Mouse (Mus musculus) C2C12 (cell line): ENCODE data around the gene Prkg2. TPM values are rescaled to one million over a fixed set of nuclear protein-coding genes. Genes with fewer than 3 reads are reported as not detected.

Source experiments
- H3K27me3 ChIP-seq: one replicate; pipeline ENCODE4 v1.6.1; 2011; ENCODE audit not compliant: control insufficient read depth, insufficient read depth, insufficient read length
- H3K36me3 ChIP-seq: one replicate; pipeline ENCODE4 v1.6.1; 2011; ENCODE audit not compliant: control insufficient read depth, insufficient read depth
- H3K4me3 ChIP-seq: one replicate; pipeline ENCODE4 v1.5.1; 2011; ENCODE audit warnings: mild to moderate bottlenecking, control low read depth; ENCODE audit not compliant: poor library complexity, insufficient read depth, severe bottlenecking
- H3K79me2 ChIP-seq: one replicate; pipeline ENCODE4 v1.6.1; 2011; ENCODE audit not compliant: control insufficient read depth, insufficient read depth
- H3K79me3 ChIP-seq: one replicate; pipeline ENCODE4 v1.6.1; 2011; ENCODE audit warnings: low read depth, control low read depth
- H3ac ChIP-seq: one replicate; pipeline ENCODE3; 2011; ENCODE audit warnings: low read depth; ENCODE audit not compliant: control insufficient read depth, insufficient read length
- CEBPB ChIP-seq: IDR thresholded peaks from one replicate; pipeline ENCODE4 v1.6.1; 2011; ENCODE audit warnings: low read depth, mild to moderate bottlenecking, control low read depth, moderate library complexity
- CTCF ChIP-seq: IDR thresholded peaks from one replicate; pipeline ENCODE4 v1.5.1; 2011; ENCODE audit not compliant: control insufficient read depth, insufficient read depth, insufficient read length
- FOSL1 ChIP-seq: IDR thresholded peaks from one replicate; pipeline ENCODE4 v1.8.0; 2011; ENCODE audit warnings: mild to moderate bottlenecking, low read length; ENCODE audit not compliant: poor library complexity, insufficient read depth, severe bottlenecking
- MAX ChIP-seq: IDR thresholded peaks from one replicate; pipeline ENCODE4 v1.6.1; 2011; ENCODE audit warnings: mild to moderate bottlenecking, control low read depth
- MYOD1 ChIP-seq: IDR thresholded peaks from one replicate; pipeline ENCODE4 v1.6.1; 2011; ENCODE audit warnings: low read depth; ENCODE audit not compliant: control insufficient read depth, insufficient read length
- MYOG ChIP-seq: IDR thresholded peaks from one replicate; pipeline ENCODE4 v1.6.1; 2011; ENCODE audit not compliant: control insufficient read depth, insufficient read length; ENCODE audit errors: extremely low read depth
- USF1 ChIP-seq: IDR thresholded peaks from one replicate; pipeline ENCODE4 v1.6.1; 2011; ENCODE audit warnings: low read depth, mild to moderate bottlenecking, control low read depth, moderate library complexity
- long read RNA-seq, 2 experiments: library from polyadenylated mRNA; unstranded; transcript quantifications; one replicate each; pipeline ENCODE4 v2.0.0; 2019 to 2020
- polyA plus RNA-seq: library from polyadenylated mRNA; unstranded; fragments of >200 nt; fragmentation: generic; extraction: Trizol; gene quantifications from one replicate; pipeline ENCODE4 v1.2.1, GENCODE M21; 2012; ENCODE audit warnings: missing spikeins

The Prkg2 gene
- polyA plus RNA-seq: 45.7 TPM
- long read RNA-seq, experiment 1, transcript Prkg2-204 (4 exons, 1,389 nt): major isoform, 100 of 133 reads
- long read RNA-seq, experiment 1, partial matches to known transcripts: 2 of 133 reads
- long read RNA-seq, experiment 1, other reads (novel, unspliced or antisense): 30 of 133 reads
- long read RNA-seq, experiment 2, full-length matches to known transcripts: 124 of 137 reads
- long read RNA-seq, experiment 2, partial matches to known transcripts: 1 of 137 reads
- long read RNA-seq, experiment 2, other reads (novel, unspliced or antisense): 12 of 137 reads

GRCm38 (mm10) chr5:99036596-99037441 is at the start of gene Prkg2:
TSS of gene Prkg2 (minus strand) at chr5:99037351.
- H3K4me3 ChIP-seq: no peak within 1 kb of the TSS
- no peaks in the 10 kb centered on the region for H3K79me2 ChIP-seq
- no peaks in the 10 kb centered on the region for H3K36me3 ChIP-seq
- H3K79me3 ChIP-seq: no peaks in the 10 kb centered on the region
- H3ac ChIP-seq: peak within 1 kb of the TSS; percentile 9
- no peaks in the 10 kb centered on the region for H3K27me3 ChIP-seq
- TF ChIP-seq CTCF (no peak), USF1 (no peak), FOSL1 (no peak), CEBPB (no peak), MAX (no peak)

- Histone ChIP-seq H3K27me3 (no peaks in the 10 kb centered on the region), H3ac (no peak overlapping the region), H3K36me3 (no peaks in the 10 kb centered on the region), H3K79me2 (no peaks in the 10 kb centered on the region), H3K4me3 (no peak overlapping the region), H3K79me3 (no peaks in the 10 kb centered on the region)
- TF ChIP-seq CTCF (no peak), MYOG (no peak), FOSL1 (no peak), USF1 (no peak), CEBPB (no peak), MYOD1 (no peak), MAX (no peak)
These were observed 46.8 kb upstream of the Prkg2 start for GRCm38 (mm10) chr5:99083955-99084354.

GRCm38 (mm10) chr5:99078375-99078774 is 41.2 kb upstream of the Prkg2 start:
- Histone ChIP-seq H3K79me3 (no peaks in the 10 kb centered on the region), H3K36me3 (no peaks in the 10 kb centered on the region), H3K4me3 (no peak overlapping the region), H3K27me3 (no peaks in the 10 kb centered on the region), H3K79me2 (no peaks in the 10 kb centered on the region), H3ac (no peak overlapping the region)
- no peak for TF ChIP-seq CTCF
- TF ChIP-seq FOSL1: no peak
- TF ChIP-seq MAX: no peak
- TF ChIP-seq MYOG: no peak
- no peak for TF ChIP-seq CEBPB
- no peak for TF ChIP-seq MYOD1
- no peak for TF ChIP-seq USF1

DNA sequence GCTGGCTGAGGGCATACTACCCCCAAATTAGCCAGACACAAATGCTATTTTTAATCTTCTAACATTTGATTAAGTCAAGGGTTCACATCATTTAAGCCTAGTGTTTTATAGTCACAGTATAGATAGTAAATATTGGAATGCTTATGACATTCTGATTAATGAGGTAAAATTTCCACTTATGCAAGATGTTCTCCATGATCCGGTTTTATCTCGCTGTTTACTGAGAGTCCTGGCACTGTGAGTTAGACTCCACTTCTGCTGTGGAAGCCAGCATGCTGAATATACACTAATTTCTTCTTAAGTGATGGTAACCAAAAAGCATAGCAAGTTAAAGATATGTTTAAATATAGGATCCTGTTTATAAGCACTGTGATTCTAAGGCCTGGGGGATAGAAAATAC is 31.2 kb upstream of the Prkg2 start:
- Histone ChIP-seq H3K4me3 (no peak overlapping the region), H3K27me3 (no peaks in the 10 kb centered on the region), H3K79me3 (no peaks in the 10 kb centered on the region), H3K36me3 (no peaks in the 10 kb centered on the region), H3K79me2 (no peaks in the 10 kb centered on the region), H3ac (no peak overlapping the region)
- TF ChIP-seq MAX (no peak), MYOD1 (no peak)

- H3K79me2 ChIP-seq: no peaks in the 10 kb centered on the region
- no peaks in the 10 kb centered on the region for H3K36me3 ChIP-seq
- no peak overlapping the region for H3ac ChIP-seq
- TF ChIP-seq FOSL1 (no peak), MYOD1 (no peak), MYOG (no peak), MAX (no peak), USF1 (no peak)
- H3K27me3 ChIP-seq: no peaks in the 10 kb centered on the region
- no peaks in the 10 kb centered on the region for H3K79me3 ChIP-seq
- no peak overlapping the region for H3K4me3 ChIP-seq
These were observed 25.4 kb upstream of the Prkg2 start for GRCm38 (mm10) chr5:99062582-99062981.

DNA sequence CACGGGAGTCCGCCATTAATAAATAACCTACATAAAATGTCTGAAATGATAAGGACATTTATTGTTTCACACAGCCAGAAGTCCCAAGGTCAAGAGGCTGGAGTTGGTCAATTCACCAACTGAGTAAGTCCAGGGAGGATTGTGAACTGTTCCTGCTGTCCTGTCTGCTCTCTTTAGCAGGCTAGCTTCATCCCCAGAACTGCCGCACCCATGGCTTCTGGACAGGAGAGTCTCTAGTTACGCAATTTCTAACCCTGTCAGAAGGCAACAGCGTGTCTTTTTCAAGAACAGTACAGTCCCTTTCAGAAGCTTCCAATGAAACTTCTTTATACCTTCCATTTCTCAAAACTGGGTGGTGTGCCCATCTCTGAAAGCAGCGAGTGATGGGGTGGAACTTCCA is 1.9 kb upstream of the Prkg2 start:
- TF ChIP-seq USF1: no peak
- no peak for TF ChIP-seq FOSL1
- no peak for TF ChIP-seq MAX
- no peak for TF ChIP-seq CTCF
- no peak for TF ChIP-seq CEBPB
- TF ChIP-seq MYOD1: no peak
- TF ChIP-seq MYOG: no peak
- no peaks in the 10 kb centered on the region for H3K79me3 ChIP-seq
- no peak overlapping the region for H3K4me3 ChIP-seq
- H3ac ChIP-seq: no peak overlapping the region
- H3K36me3 ChIP-seq: no peaks in the 10 kb centered on the region
- H3K79me2 ChIP-seq: no peaks in the 10 kb centered on the region
- H3K27me3 ChIP-seq: no peaks in the 10 kb centered on the region
